Mouse (Mus musculus): ENCODE data around the gene Skap2. TPM values are rescaled to one million over a fixed set of nuclear protein-coding genes. Genes with fewer than 3 reads are reported as not detected.

Gene Skap2
- 11.9 and 13.1 TPM in 2 replicates for polyA plus RNA-seq (2012; rRNA removed; ENCODE audit: low replicate concordance)

DNA sequence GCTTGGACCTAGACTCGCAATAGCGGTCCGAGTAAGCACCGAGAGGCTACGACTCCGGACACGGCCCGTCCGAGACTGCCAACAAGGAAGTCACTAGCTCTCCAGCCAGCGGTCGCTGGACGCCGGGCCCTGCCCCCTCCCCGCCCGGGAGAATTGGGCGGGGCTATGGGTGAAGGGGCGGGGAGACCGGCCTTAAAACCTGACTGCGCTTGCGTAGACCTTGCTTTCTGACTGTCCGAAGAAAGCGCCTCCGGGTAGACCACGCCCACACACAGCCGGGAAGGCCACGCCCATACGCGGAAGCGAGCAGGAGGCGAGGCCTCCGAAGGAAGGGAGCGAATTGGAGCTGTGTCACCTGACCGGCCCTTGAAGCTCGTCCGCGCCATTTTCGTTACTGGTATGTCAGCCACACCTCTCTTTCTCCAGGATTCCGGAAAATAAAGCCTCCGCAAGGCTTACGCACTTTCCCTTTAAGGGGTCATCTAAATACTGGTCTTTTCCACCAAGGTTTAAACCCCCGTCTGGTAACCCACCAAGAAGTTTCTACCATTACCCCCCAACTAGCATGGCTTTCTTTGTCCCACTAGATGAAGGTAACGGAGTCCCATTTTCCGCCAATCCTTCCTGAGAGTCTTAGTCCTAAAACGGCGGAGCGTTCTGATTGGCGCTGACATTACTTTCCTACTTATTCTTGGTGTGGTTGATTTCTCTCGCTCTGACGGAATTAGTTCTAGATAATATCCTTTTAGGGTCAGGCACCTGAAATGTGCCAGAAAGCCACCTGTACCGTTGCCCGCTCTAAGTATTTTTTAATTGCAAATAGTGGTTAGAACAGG, at the start of gene Skap2:
Gene Skap2 (minus strand): TSS at position 141 of the 836 bp plus-strand sequence.

Other genes starting within 250 kb of the Skap2 start
- 0.62 and 1.9 TPM in 2 replicates for gene Hoxa1, start 145.8 kb upstream of the Skap2 start, polyA plus RNA-seq (2012; rRNA removed; ENCODE audit: low replicate concordance)
- gene Hoxa2, start 152.3 kb upstream of the Skap2 start, polyA plus RNA-seq (2012; rRNA removed; ENCODE audit: low replicate concordance), result 1.9 and 2.1 TPM in 2 replicates
- 0.10 TPM in 1 of 2 replicates, not detected in the other for gene 5730596B20Rik, start 164.9 kb upstream of the Skap2 start, polyA plus RNA-seq (2012; rRNA removed; ENCODE audit: low replicate concordance)
- 1.4 and 1.5 TPM in 2 replicates for gene Hoxa4, start 179.2 kb upstream of the Skap2 start, polyA plus RNA-seq (2012; rRNA removed; ENCODE audit: low replicate concordance)
- gene Hoxa5, start 192.0 kb upstream of the Skap2 start, polyA plus RNA-seq (2012; rRNA removed; ENCODE audit: low replicate concordance), result 4.2 and 5.7 TPM in 2 replicates
- 2.8 and 5.0 TPM in 2 replicates for gene Hoxa6, start 196.2 kb upstream of the Skap2 start, polyA plus RNA-seq (2012; rRNA removed; ENCODE audit: low replicate concordance)
- 4.8 and 7.1 TPM in 2 replicates for gene Hoxa3, start 200.8 kb upstream of the Skap2 start, polyA plus RNA-seq (2012; rRNA removed; ENCODE audit: low replicate concordance)
- 1.3 and 2.7 TPM in 2 replicates for gene Gm28308, start 200.8 kb upstream of the Skap2 start, polyA plus RNA-seq (2012; rRNA removed; ENCODE audit: low replicate concordance)
- gene Hoxa7, start 209.3 kb upstream of the Skap2 start, polyA plus RNA-seq (2012; rRNA removed; ENCODE audit: low replicate concordance), result 10.5 and 24.3 TPM in 2 replicates
- gene Hoxa9, start 218.5 kb upstream of the Skap2 start, polyA plus RNA-seq (2012; rRNA removed; ENCODE audit: low replicate concordance), result 19.2 and 95.3 TPM in 2 replicates
- 19.5 and 200 TPM in 2 replicates for gene Hoxa10, start 228.3 kb upstream of the Skap2 start, polyA plus RNA-seq (2012; rRNA removed; ENCODE audit: low replicate concordance)
- 2.4 and 108 TPM in 2 replicates for gene Hoxa11, start 233.3 kb upstream of the Skap2 start, polyA plus RNA-seq (2012; rRNA removed; ENCODE audit: low replicate concordance)
- 1.2 and 1.5 TPM in 2 replicates for gene Hoxa13, start 248.3 kb upstream of the Skap2 start, polyA plus RNA-seq (2012; rRNA removed; ENCODE audit: low replicate concordance)

Measured in subcutaneous adipose tissue, adult 2 months (tissue).